Mouse (Mus musculus) erythroblast, embryonic 14.5 days (primary cell): ENCODE results near the gene Ripply3.

Experiments used
- GATA1 ChIP-seq: IDR thresholded peaks from 2 replicates; pipeline ENCODE4 v1.6.1; 2012; ENCODE audit warnings: low read length, inconsistent platforms, mixed read lengths
- TAL1 ChIP-seq: IDR thresholded peaks from 3 replicates; pipeline ENCODE4 v1.6.1; 2012; ENCODE audit warnings: low read length, inconsistent platforms, mixed read lengths

- TF ChIP-seq TAL1 (no peak), GATA1 (no peak)
Measured at GRCm38 (mm10) chr16:94356046-94356445, 27.8 kb downstream of the Ripply3 start.
